Mouse (Mus musculus) intestine, postnatal 0 days (tissue): ENCODE results near the gene Tenm3. TPM values are rescaled to one million over a fixed set of nuclear protein-coding genes. Genes with fewer than 3 reads are reported as not detected.

Source experiments
- ATAC-seq: fragments of 200-750 bp; cut with Nextera tagmentation; 2 replicates; pipeline ENCODE4 v1.8.0; 2017; ENCODE audit warnings: mild to moderate bottlenecking, moderate TSS enrichment, moderate library complexity
- H3K27ac ChIP-seq: fragments of 300-500 bp; sonication (generic); 2 replicates; pipeline ENCODE4 v1.5.1; 2014; ENCODE audit warnings: mild to moderate bottlenecking, low read depth, low read length, moderate library complexity
- H3K27me3 ChIP-seq: fragments of 300-500 bp; sonication (generic); replicated peaks from 2 replicates; pipeline ENCODE4 v1.6.1; 2014; ENCODE audit warnings: low read length, mixed read lengths; ENCODE audit not compliant: control insufficient read depth, insufficient read depth
- H3K36me3 ChIP-seq: fragments of 300-500 bp; sonication (generic); 2 replicates; pipeline ENCODE4 v1.6.1; 2014; ENCODE audit warnings: mild to moderate bottlenecking, moderate library complexity; ENCODE audit not compliant: control insufficient read depth, insufficient read depth
- H3K4me1 ChIP-seq: fragments of 300-500 bp; sonication (generic); replicated peaks from 2 replicates; pipeline ENCODE4 v1.6.1; 2014; ENCODE audit warnings: antibody characterized with exemption, low read length, mixed read lengths; ENCODE audit not compliant: control insufficient read depth, insufficient read depth
- H3K4me2 ChIP-seq: fragments of 300-500 bp; sonication (generic); replicated peaks from 2 replicates; pipeline ENCODE4 v1.6.1; 2014; ENCODE audit warnings: low read depth, mild to moderate bottlenecking, moderate library complexity
- H3K4me3 ChIP-seq: fragments of 300-500 bp; sonication (generic); 2 replicates; pipeline ENCODE4 v1.5.1; 2014; ENCODE audit warnings: low read depth, low read length
- H3K9ac ChIP-seq: fragments of 300-500 bp; sonication (generic); 2 replicates; pipeline ENCODE4 v1.6.1; 2014; ENCODE audit warnings: mild to moderate bottlenecking, low read depth, low read length
- H3K9me3 ChIP-seq: fragments of 300-500 bp; sonication (generic); 2 replicates; pipeline ENCODE4 v1.6.1; 2016; ENCODE audit warnings: mixed run types; ENCODE audit not compliant: control insufficient read depth
- CTCF ChIP-seq: sonication (generic); IDR thresholded peaks from 2 replicates; pipeline ENCODE4 v1.5.1; 2016; ENCODE audit warnings: low read depth, mild to moderate bottlenecking, control low read depth, antibody characterized with exemption, moderate library complexity
- WGBS: fragments of 180-500 bp; shearing (Covaris S2); extraction: QIAGEN DNeasy Blood & Tissue Kit; methylation state at CpG from one replicate; pipeline ENCODE4 v1.1.7; 2014; 5-methylcytosine and 5-hydroxymethylcytosine counted together
- polyA plus RNA-seq: library from polyadenylated mRNA; unstranded; fragments of >200 nt; fragmentation: Nextera tagmentation; extraction: Ambion mirVana; gene quantifications from 2 replicates; pipeline ENCODE4 v1.2.1, GENCODE M21; 2015

Gene Tenm3
- polyA plus RNA-seq, 1 experiment from 2014 or later = 5.3 TPM

DNA sequence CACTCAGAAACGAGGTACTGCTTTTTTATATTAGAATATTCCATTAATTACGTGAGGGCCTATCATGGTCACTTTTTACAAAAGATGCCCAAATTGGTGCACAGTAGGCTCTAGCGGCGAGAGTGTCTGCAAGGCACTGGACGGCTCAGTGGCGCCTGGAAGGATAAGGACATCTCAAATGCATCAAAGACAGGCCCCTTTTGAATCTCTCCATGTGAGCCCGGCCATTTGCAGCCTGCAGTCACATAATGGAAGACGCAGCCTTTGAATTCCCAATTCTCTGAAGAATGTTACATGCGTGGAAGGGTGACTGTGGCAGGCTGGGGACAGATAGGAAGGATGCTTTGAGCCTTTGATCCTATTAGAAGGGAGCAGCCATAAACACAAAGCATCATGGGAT lies 631.8 kb downstream of the Tenm3 start:
- 87% methylated on average over 9 of the region's 9 CpGs for WGBS
- no peak overlapping the region for H3K9ac ChIP-seq
- H3K9me3 ChIP-seq = no peaks in the 10 kb centered on the region
- ATAC-seq = no peak
- no peak overlapping the region for H3K4me2 ChIP-seq
- H3K36me3 ChIP-seq = no peaks in the 10 kb centered on the region
- H3K4me3 ChIP-seq = no peak overlapping the region
- TF ChIP-seq CTCF = no peak
- no peaks in the 10 kb centered on the region for H3K27me3 ChIP-seq
- H3K27ac ChIP-seq = no peak overlapping the region
- H3K4me1 ChIP-seq = no peaks in the 10 kb centered on the region

- TF ChIP-seq CTCF = no peak
- H3K4me1 ChIP-seq = no peaks in the 10 kb centered on the region
- WGBS = 84% methylated on average over 6 of the region's 6 CpGs
Measured at GRCm38 (mm10) chr8:48207567-48207966, 636.2 kb downstream of the Tenm3 start.

GRCm38 (mm10) chr8:48206922-48207321 lies 636.8 kb downstream of the Tenm3 start:
- no peak overlapping the region for H3K9ac ChIP-seq
- no peaks in the 10 kb centered on the region for H3K4me1 ChIP-seq
- no peaks in the 10 kb centered on the region for H3K36me3 ChIP-seq
- peak; percentile 42 for TF ChIP-seq CTCF
- no peak overlapping the region for H3K4me2 ChIP-seq
- H3K27ac ChIP-seq = no peak overlapping the region
- H3K4me3 ChIP-seq = no peak overlapping the region
- ATAC-seq = no peak
- no peaks in the 10 kb centered on the region for H3K9me3 ChIP-seq
- 75% methylated on average over 8 of the region's 8 CpGs for WGBS
- H3K27me3 ChIP-seq = no peaks in the 10 kb centered on the region

More at GRCm38 (mm10) chr8:48207567-48207966, 636.2 kb downstream of the Tenm3 start:
- H3K27me3 ChIP-seq = no peaks in the 10 kb centered on the region
- no peak for ATAC-seq
- no peaks in the 10 kb centered on the region for H3K36me3 ChIP-seq
- H3K4me3 ChIP-seq = no peak overlapping the region
- no peaks in the 10 kb centered on the region for H3K9me3 ChIP-seq
- no peak overlapping the region for H3K9ac ChIP-seq
- H3K27ac ChIP-seq = no peak overlapping the region
- no peak overlapping the region for H3K4me2 ChIP-seq

GRCm38 (mm10) chr8:48204838-48205345 lies 638.9 kb downstream of the Tenm3 start:
- no peak for ATAC-seq

DNA sequence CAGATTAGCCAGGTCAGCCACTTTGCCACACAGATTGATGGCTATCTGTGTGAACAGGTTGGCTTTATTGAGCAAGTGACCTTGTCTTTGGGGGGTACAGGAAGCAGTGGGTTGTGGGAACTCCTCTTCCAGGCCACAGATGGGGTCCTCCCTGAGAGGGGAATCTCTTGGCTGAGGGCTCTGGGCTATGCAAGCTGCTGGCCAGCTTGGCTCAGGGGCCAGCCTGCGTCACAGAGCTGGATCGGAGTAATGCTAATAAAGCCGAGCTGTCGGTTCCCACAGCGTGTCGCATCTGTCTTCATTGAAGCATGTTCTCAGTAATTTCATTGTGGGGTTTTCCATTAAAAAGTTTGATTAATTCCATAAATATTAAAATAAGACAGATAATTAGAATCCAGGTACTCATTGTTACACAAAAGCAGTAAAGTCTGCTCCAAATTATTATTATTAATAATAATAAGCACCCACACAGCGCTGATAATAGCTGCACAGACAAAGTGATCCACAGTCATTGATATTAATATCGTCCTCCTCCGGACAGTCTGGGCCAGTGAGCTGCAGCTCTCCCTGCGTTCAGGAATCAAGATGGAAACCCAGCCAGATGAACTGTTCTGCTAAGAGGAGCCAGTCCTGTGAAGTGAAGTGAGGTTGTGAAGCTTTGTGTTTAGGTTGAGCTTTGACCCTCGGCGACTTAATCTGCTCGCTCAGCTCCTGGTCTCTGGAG lies 639.5 kb downstream of the Tenm3 start:
- Histone ChIP-seq H3K4me1 (no peaks in the 10 kb centered on the region), H3K9me3 (no peaks in the 10 kb centered on the region), H3K27ac (no peak overlapping the region), H3K4me2 (no peak overlapping the region), H3K4me3 (no peak overlapping the region), H3K36me3 (no peaks in the 10 kb centered on the region), H3K9ac (no peak overlapping the region), H3K27me3 (no peaks in the 10 kb centered on the region)
- no peak for TF ChIP-seq CTCF
- 79% methylated on average over 13 of the region's 13 CpGs for WGBS
- ATAC-seq = no peak

More at GRCm38 (mm10) chr8:48204838-48205345, 638.9 kb downstream of the Tenm3 start:
- no peak for TF ChIP-seq CTCF
- Histone ChIP-seq H3K4me3 (no peak overlapping the region), H3K4me1 (no peaks in the 10 kb centered on the region), H3K4me2 (no peak overlapping the region), H3K9ac (no peak overlapping the region), H3K27ac (no peak overlapping the region), H3K9me3 (no peaks in the 10 kb centered on the region), H3K27me3 (no peaks in the 10 kb centered on the region), H3K36me3 (no peaks in the 10 kb centered on the region)
- WGBS = 60% methylated on average over 12 of the region's 12 CpGs

GRCm38 (mm10) chr8:48203611-48204010 lies 640.1 kb downstream of the Tenm3 start:
- no peak for ATAC-seq
- H3K27me3 ChIP-seq = no peaks in the 10 kb centered on the region
- no peak overlapping the region for H3K4me3 ChIP-seq
- TF ChIP-seq CTCF = no peak
- 69% methylated on average over 9 of the region's 9 CpGs for WGBS
- no peak overlapping the region for H3K9ac ChIP-seq
- H3K27ac ChIP-seq = no peak overlapping the region
- H3K9me3 ChIP-seq = no peaks in the 10 kb centered on the region
- no peaks in the 10 kb centered on the region for H3K36me3 ChIP-seq
- no peak overlapping the region for H3K4me2 ChIP-seq
- no peaks in the 10 kb centered on the region for H3K4me1 ChIP-seq
